Mouse (Mus musculus): Measurements from ENCODE around the gene Ammecr1. TPM values are rescaled to one million over a fixed set of nuclear protein-coding genes. Genes with fewer than 3 reads are reported as not detected.

Gene Ammecr1
- total RNA-seq, 2 experiments from 2014 or later, result 17.8 to 18.1 TPM

- no peak for DNase-seq (ENCODE audit: low spot score in 2 of 2)
These were observed 136.0 kb downstream of the Ammecr1 start for GRCm38 (mm10) chrX:142830572-142830971.

GRCm38 (mm10) chrX:142829866-142830470 is 136.6 kb downstream of the Ammecr1 start:
- no peak for DNase-seq (ENCODE audit: low spot score in 2 of 2)

- DNase-seq (ENCODE audit: low spot score in 2 of 2), result no peak
These were observed 137.3 kb downstream of the Ammecr1 start for GRCm38 (mm10) chrX:142829267-142829666.

GRCm38 (mm10) chrX:142828184-142828908 is 138.2 kb downstream of the Ammecr1 start:
- DNase-seq (ENCODE audit: low spot score in 2 of 2), result no peak

GRCm38 (mm10) chrX:142827644-142828043 is 138.9 kb downstream of the Ammecr1 start:
- no peak for DNase-seq (ENCODE audit: low spot score in 2 of 2)

- DNase-seq (ENCODE audit: low spot score in 2 of 2), result no peak
These were observed 141.2 kb downstream of the Ammecr1 start for GRCm38 (mm10) chrX:142825309-142825708.

- DNase-seq (ENCODE audit: low spot score in 2 of 2), result no peak
These were observed 144.7 kb downstream of the Ammecr1 start for GRCm38 (mm10) chrX:142821846-142822245.

- DNase-seq (ENCODE audit: low spot score in 2 of 2), result no peak
These were observed 145.3 kb downstream of the Ammecr1 start for GRCm38 (mm10) chrX:142821239-142821638.

- no peak for DNase-seq (ENCODE audit: low spot score in 2 of 2)
These were observed 148.4 kb downstream of the Ammecr1 start for GRCm38 (mm10) chrX:142818057-142818682.

GRCm38 (mm10) chrX:142813146-142813545 is 153.4 kb downstream of the Ammecr1 start:
- no peak for DNase-seq (ENCODE audit: low spot score in 2 of 2)

- DNase-seq (ENCODE audit: low spot score in 2 of 2), result no peak
These were observed 158.1 kb downstream of the Ammecr1 start for GRCm38 (mm10) chrX:142808411-142808810.

- no peak for DNase-seq (ENCODE audit: low spot score in 2 of 2)
These were observed 159.9 kb downstream of the Ammecr1 start for GRCm38 (mm10) chrX:142806620-142807061.

GRCm38 (mm10) chrX:142806126-142806525 is 160.4 kb downstream of the Ammecr1 start:
- DNase-seq (ENCODE audit: low spot score in 2 of 2), result no peak

- DNase-seq (ENCODE audit: low spot score in 2 of 2), result no peak
These were observed 161.9 kb downstream of the Ammecr1 start for GRCm38 (mm10) chrX:142804596-142804995.

Small RNA genes lying within 50 kb of the gene (microRNA-seq; reads per million reads assigned to microRNA genes)
- not detected for gene Gm44351

Other genes starting within 250 kb of the Ammecr1 start
- gene Rtl9, start 132.9 kb upstream of the Ammecr1 start, total RNA-seq (2021), result 1 to 10 TPM; 1.2 to 1.4 TPM

All from adrenal gland, postnatal 4 days (tissue).